22 mouse cellular contexts compared by ENCODE assay signal in the genomic region with DNA sequence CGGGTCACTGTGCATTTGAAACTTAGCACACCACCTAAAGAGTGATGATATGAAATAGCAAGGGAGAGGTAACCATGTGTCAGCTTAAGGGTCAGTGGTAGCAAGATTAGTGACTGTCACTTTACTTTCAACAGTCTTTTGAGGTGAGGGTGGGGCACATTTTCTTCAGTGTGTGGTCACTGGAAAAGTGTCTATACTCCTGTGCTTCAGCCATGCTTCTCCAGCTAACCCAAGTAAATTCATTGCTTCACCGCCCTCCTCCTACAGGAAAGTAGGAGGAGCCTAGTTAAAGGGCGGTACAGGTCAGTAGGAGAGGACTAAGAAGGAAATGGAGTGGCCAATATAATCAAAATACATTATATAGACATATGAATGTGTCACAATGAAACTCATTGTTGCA. TPM values are rescaled to one million over a fixed set of nuclear protein-coding genes. Genes with fewer than 3 reads are reported as not detected.
DNase-seq lines count a peak whose midpoint lies in the region; ATAC-seq and TF ChIP-seq lines count a peak whose summit lies in the region.
"Had no signal": no experiment of that assay in that cellular context is flagged by ENCODE, and none has a peak within 500 bp of the region (broad histone marks: within the 10 kb centered on the region; RNA-seq: fewer than 3 reads in every experiment).

No protein-coding gene starts in this region.

- H3K36me3 ChIP-seq in midbrain, embryonic 11.5 days (ENCODE audit: control insufficient read depth, insufficient read depth, low read length), result no peaks in the 10 kb centered on the region
- H3K36me3 ChIP-seq in midbrain, embryonic 10.5 days, result no peaks in the 10 kb centered on the region
- H3K36me3 ChIP-seq in CH12.LX (replicated peaks in 1 of 2; ENCODE audit: control insufficient read depth in 1 of 2, insufficient read depth in 1 of 2, low read length in 1 of 2), result no peaks in the 10 kb centered on the region
- H3K36me3 ChIP-seq: G1E had no signal

- no peak for TF ChIP-seq CTCF in CH12.LX (conservative IDR thresholded peaks at IDR 0.05 in 1 of 2, IDR thresholded peaks at IDR 0.05 in 1 of 2; ENCODE audit: low read depth in 2 of 2, low read length in 2 of 2)

- no peak for TF ChIP-seq POLR2A in CH12.LX (IDR thresholded peaks at IDR 0.05; ENCODE audit: low read depth, low read length)

- no peak for ATAC-seq in midbrain, embryonic 11.5 days (ENCODE audit: low FRiP score)
- ATAC-seq: activated CD4-positive, CD25-positive, alpha-beta regulatory T cell, adult 4 months; CD4-positive, CD25-positive, alpha-beta regulatory T cell, adult 4 months; Patski had no signal

- H3K4me1 ChIP-seq in midbrain, embryonic 11.5 days (ENCODE audit: control insufficient read depth, insufficient read depth, low read length), result no peaks in the 10 kb centered on the region
- H3K4me1 ChIP-seq in midbrain, embryonic 10.5 days, result no peaks in the 10 kb centered on the region
- H3K4me1 ChIP-seq in CH12.LX (ENCODE audit: control insufficient read depth in 1 of 2, insufficient read depth in 2 of 2), result peaks cover 37 to 74% of the 10 kb centered on the region in 2 experiments

- TF ChIP-seq EP300 in CH12.LX (IDR thresholded peaks at IDR 0.05; ENCODE audit: low read length), result no peak

- no peaks in the 10 kb centered on the region for H3K27me3 ChIP-seq in midbrain, embryonic 11.5 days (ENCODE audit: control insufficient read depth, insufficient read depth, low read length)
- no peaks in the 10 kb centered on the region for H3K27me3 ChIP-seq in midbrain, embryonic 10.5 days (ENCODE audit: low read depth, poor library complexity, severe bottlenecking)
- H3K27me3 ChIP-seq in CH12.LX (replicated peaks), result no peaks in the 10 kb centered on the region
- H3K27me3 ChIP-seq: Patski had no signal

- no peaks in the 10 kb centered on the region for H3K9me3 ChIP-seq in midbrain, embryonic 11.5 days (ENCODE audit: control insufficient read depth, low read length)
- H3K9me3 ChIP-seq in midbrain, embryonic 10.5 days (replicated peaks), result no peaks in the 10 kb centered on the region
- no peaks in the 10 kb centered on the region for H3K9me3 ChIP-seq in CH12.LX (replicated peaks; ENCODE audit: low read length)
- H3K9me3 ChIP-seq: G1E had no signal

- dilution Hi-C loops in CH12.LX (cut with MboI; ENCODE audit: extremely low pct_ligation_motif_present, extremely low pct_unique_long_range_greater_than_20kb, low sequenced_read_pairs), result no loop called here

- TF ChIP-seq RAD21 in CH12.LX (IDR thresholded peaks at IDR 0.05; ENCODE audit: low read depth, low read length), result no peak

- no peak overlapping the region for H3K4me2 ChIP-seq in midbrain, embryonic 11.5 days
- H3K4me2 ChIP-seq in CH12.LX (ENCODE audit: insufficient read depth, low read depth, poor library complexity, severe bottlenecking), result peak overlapping the region; percentile 29

- 90% methylated on average over 3 of the region's 3 CpGs for WGBS in midbrain, embryonic 11.5 days
- WGBS in midbrain, embryonic 10.5 days, result 91% methylated on average over 3 of the region's 3 CpGs

- peak; percentile 76 for DNase-seq in midbrain, embryonic 11.5 days (ENCODE audit: low spot score, missing footprints)
- no peak for DNase-seq in midbrain, embryonic 10.5 days (ENCODE audit: low spot score)
- DNase-seq in A20 (ENCODE audit: low read depth, low spot score), result peak; percentile 51
- DNase-seq in CH12.LX (ENCODE audit: extremely low read depth), result no peak
- no peak for DNase-seq in left cerebral cortex, adult 8-10 months (ENCODE audit: low spot score in 2 of 2)
- no peak for DNase-seq in frontal cortex, postnatal 36 days (ENCODE audit: low spot score in 2 of 2)
- DNase-seq: adrenal gland, adult 2 months; adrenal gland, adult 8-10 months; adrenal gland, postnatal 10 days; adrenal gland, postnatal 14 days; adrenal gland, postnatal 25 days; adrenal gland, postnatal 36 days; B cell, adult 2 months; cerebellum, adult 11 months; cerebellum, adult 11-12 months; cerebellum, adult 18-20 months; cerebellum, adult 2 months; cerebellum, adult 8-10 months had no signal

- H3K79me2 ChIP-seq in CH12.LX (replicated peaks; ENCODE audit: control insufficient read depth, extremely low read depth, insufficient read depth, poor library complexity, severe bottlenecking), result peaks cover 8% of the 10 kb centered on the region

- no peak overlapping the region for H3K4me3 ChIP-seq in midbrain, embryonic 11.5 days (ENCODE audit: low read depth, low read length)
- no peak overlapping the region for H3K4me3 ChIP-seq in midbrain, embryonic 10.5 days
- no peak overlapping the region for H3K4me3 ChIP-seq in CH12.LX (replicated peaks in 1 of 3; ENCODE audit: low read depth in 2 of 3, low read length in 2 of 3, poor library complexity in 1 of 3)

- in situ Hi-C loops in CH12.LX (cut with MboI; ENCODE audit: low pct_ligation_motif_present, low pct_unique_long_range_greater_than_20kb, low sequenced_read_pairs), result loop anchor here (10.0 kb wide), 1 partner anchor 54 kb away; the partner anchor contains the start of gene Mef2a

- H3K9ac ChIP-seq in midbrain, embryonic 11.5 days (ENCODE audit: low read length), result no peak overlapping the region
- 0 out of 2 replicates have a peak overlapping the region, but pooled peaks have one; percentile 22 for H3K9ac ChIP-seq in CH12.LX (ENCODE audit: insufficient read depth, low read depth)

- H3K27ac ChIP-seq in midbrain, embryonic 11.5 days (ENCODE audit: low read depth, low read length), result no peak overlapping the region
- H3K27ac ChIP-seq in midbrain, embryonic 10.5 days (replicated peaks), result no peak overlapping the region
- H3K27ac ChIP-seq in CH12.LX (ENCODE audit: insufficient read depth, low read depth), result peak overlapping the region; percentile 49; the same call in 1 of the 2 replicates

TF ChIP-seq in CH12.LX, 34 proteins besides CTCF, POLR2A, EP300 and RAD21:
- TF ChIP-seq ELF1 (IDR thresholded peaks at IDR 0.05; ENCODE audit: low read depth, low read length), result no peak
- no peak for TF ChIP-seq TBP (conservative IDR thresholded peaks at IDR 0.05; ENCODE audit: low read depth, low read length)
- TF ChIP-seq PAX5 (IDR thresholded peaks at IDR 0.05; ENCODE audit: low read length), result no peak
- peak; percentile 75 for TF ChIP-seq MYC (IDR thresholded peaks at IDR 0.05; ENCODE audit: low read depth, low read length)
- no peak for TF ChIP-seq KAT2A (IDR thresholded peaks at IDR 0.05; ENCODE audit: insufficient replicate concordance, low read length)
- no peak for TF ChIP-seq UBTF (IDR thresholded peaks at IDR 0.05; ENCODE audit: low read depth, low read length)
- TF ChIP-seq GABPA (IDR thresholded peaks at IDR 0.05; ENCODE audit: insufficient replicate concordance, low read depth, low read length), result no peak
- no peak for TF ChIP-seq SMC3 (IDR thresholded peaks at IDR 0.05; ENCODE audit: low read depth, low read length)
- TF ChIP-seq TCF12 (IDR thresholded peaks at IDR 0.05; ENCODE audit: low read depth, low read length), result 0 out of 2 replicates have a peak, but pooled peaks have one; percentile 9

RNA-seq across cellular contexts. Expression of gene Mef2a, which starts 55.7 kb away (rescaled TPM):
- polyA plus RNA-seq in midbrain, embryonic 11.5 days (2014; fragmentation: Nextera tagmentation; extraction: Ambion mirVana), result 24.1 and 28.9 TPM in 2 replicates
- 20.3 and 24.3 TPM in 2 replicates for polyA plus RNA-seq in midbrain, embryonic 10.5 days (2016; fragmentation: Nextera tagmentation; extraction: Ambion mirVana)
- total RNA-seq in CH12.LX (2012; rRNA removed) (42.2 and 43.5 TPM in 2 replicates), CH12.LX (2014; rRNA removed) (36.7 and 40.1 TPM in 2 replicates)
- 94.6 and 100 TPM in 2 replicates for polyA plus RNA-seq in CH12.LX (2012; ENCODE audit: insufficient read length, low read depth)
- 100 to 1,000 TPM; 122 to 131 (median 125) TPM for total RNA-seq in left cerebral cortex, adult 8-10 months (2022)

Comparison
In these comparisons a context has a peak if more than half of its experiments do, and no peak if none do; other contexts are left out.
1. DNase-seq: peak in midbrain, embryonic 11.5 days (single experiment) and A20 (single experiment); none in midbrain, embryonic 10.5 days (single experiment), CH12.LX (single experiment), left cerebral cortex, adult 8-10 months (0 of 2) and frontal cortex, postnatal 36 days (0 of 2).